Mouse (Mus musculus) midbrain, embryonic 14.5 days (tissue): ENCODE measurements around the gene Fgfr3. TPM values are rescaled to one million over a fixed set of nuclear protein-coding genes. Genes with fewer than 3 reads are reported as not detected.

ENCODE experiments used
- ATAC-seq: fragments of 200-750 bp; cut with Nextera tagmentation; 2 replicates; pipeline ENCODE4 v1.8.0; 2017; ENCODE audit warnings: moderate number of reproducible peaks, moderate library complexity; ENCODE audit not compliant: low FRiP score, low TSS enrichment
- DNase-seq: peaks from one replicate; pipeline ENCODE4 v3.0.0-alpha.2; 2015
- H3K27ac ChIP-seq: fragments of 300-500 bp; sonication (generic); replicated peaks from 2 replicates; pipeline ENCODE4 v1.5.1; 2014; ENCODE audit warnings: mild to moderate bottlenecking, low read depth, low read length, moderate library complexity
- H3K27me3 ChIP-seq: fragments of 300-500 bp; sonication (generic); 2 replicates; pipeline ENCODE4 v1.6.1; 2014; ENCODE audit warnings: low read length, control low read depth, mixed read lengths; ENCODE audit not compliant: control insufficient read depth, insufficient read depth
- H3K36me3 ChIP-seq: fragments of 300-500 bp; sonication (generic); 2 replicates; pipeline ENCODE4 v1.6.1; 2014; ENCODE audit warnings: low read length, control low read depth; ENCODE audit not compliant: control insufficient read depth, insufficient read depth
- H3K4me1 ChIP-seq: fragments of 300-500 bp; sonication (generic); 2 replicates; pipeline ENCODE4 v1.6.1; 2014; ENCODE audit warnings: mild to moderate bottlenecking, antibody characterized with exemption, low read length, control low read depth; ENCODE audit not compliant: control insufficient read depth, insufficient read depth
- H3K4me2 ChIP-seq: fragments of 300-500 bp; sonication (generic); 2 replicates; pipeline ENCODE4 v1.6.1; 2014; ENCODE audit warnings: mild to moderate bottlenecking, low read length, moderate library complexity
- H3K4me3 ChIP-seq: fragments of 300-500 bp; sonication (generic); replicated peaks from 2 replicates; pipeline ENCODE4 v1.5.1; 2014; ENCODE audit warnings: low read depth, low read length
- H3K9ac ChIP-seq: fragments of 300-500 bp; sonication (generic); replicated peaks from 2 replicates; pipeline ENCODE4 v1.6.1; 2014; ENCODE audit warnings: mild to moderate bottlenecking, low read length, moderate library complexity
- H3K9me3 ChIP-seq: fragments of 300-500 bp; sonication (generic); 2 replicates; pipeline ENCODE4 v1.6.1; 2016; ENCODE audit warnings: low read length, control low read depth, mixed read lengths; ENCODE audit not compliant: control insufficient read depth
- WGBS: fragments of 180-500 bp; shearing (Covaris S2); extraction: QIAGEN DNeasy Blood & Tissue Kit; methylation state at CpG from one replicate; pipeline ENCODE4 v1.1.7; 2014; 5-methylcytosine and 5-hydroxymethylcytosine counted together
- polyA plus RNA-seq: library from polyadenylated mRNA; unstranded; fragments of >200 nt; fragmentation: Nextera tagmentation; extraction: Ambion mirVana; gene quantifications from 2 replicates; pipeline ENCODE4 v1.2.1, GENCODE M21; 2014

Gene Fgfr3
- 20.9 and 21.3 TPM in 2 replicates for polyA plus RNA-seq

DNA sequence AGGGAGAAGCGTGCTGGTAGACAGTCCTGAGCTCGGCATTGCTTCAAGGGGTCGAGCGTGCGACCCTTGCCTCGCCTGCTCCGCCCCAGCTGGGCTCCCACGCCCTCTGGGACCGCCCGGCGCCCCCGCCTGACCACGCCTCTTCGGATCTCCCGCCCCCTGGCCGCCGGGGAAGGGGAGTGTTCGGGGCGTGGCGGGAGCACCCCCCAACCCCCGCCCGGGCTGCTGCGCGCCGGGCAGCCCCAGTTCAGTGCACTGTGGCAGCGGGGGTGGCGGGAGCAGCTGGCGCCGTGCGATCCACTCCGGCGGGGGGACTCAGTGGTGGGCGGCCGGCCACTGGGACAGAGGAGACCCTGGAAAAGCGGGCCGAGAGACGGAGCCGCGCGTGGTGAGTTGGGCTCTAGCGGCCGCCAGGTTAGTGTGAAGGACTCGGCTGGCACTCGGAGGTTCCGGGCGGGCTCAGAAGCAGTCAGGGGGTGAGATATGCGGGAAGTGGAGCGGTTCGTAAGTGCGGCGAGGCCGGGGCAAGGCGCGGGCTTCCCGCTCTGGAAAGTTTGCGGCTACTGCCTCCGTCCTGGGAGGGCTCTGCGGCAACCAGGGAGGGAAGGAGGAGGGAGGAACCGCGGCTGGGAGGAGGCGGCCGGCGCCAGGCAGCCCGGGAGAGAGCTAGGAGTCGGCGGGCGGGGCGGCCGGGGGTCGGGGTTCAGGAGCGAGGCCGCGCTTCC is at the start of gene Fgfr3:
Gene Fgfr3, plus strand, starts transcription at position 134 of the 725 bp plus-strand sequence.
- Histone ChIP-seq H3K9ac (peak within 1 kb of the TSS; percentile 60), H3K9me3 (no peaks in the 10 kb centered on the region), H3K4me1 (peaks cover 17% of the 10 kb centered on the region; the same call in 1 of the 2 replicates), H3K4me2 (peak within 1 kb of the TSS; percentile 96), H3K27ac (peak within 1 kb of the TSS; percentile 65), H3K4me3 (peak within 1 kb of the TSS; percentile 48), H3K36me3 (no peaks in the 10 kb centered on the region), H3K27me3 (peaks cover 23% of the 10 kb centered on the region)
- peak; percentile 74 for DNase-seq
- peak; percentile 59 for ATAC-seq
- WGBS, result under 1% methylated on average over 69 of the region's 73 CpGs

GRCm38 (mm10) chr5:33674439-33674838 is 47.0 kb upstream of the Fgfr3 start:
- H3K9ac ChIP-seq, result no peak overlapping the region
- DNase-seq, result peak; percentile 50
- no peak overlapping the region for H3K4me2 ChIP-seq
- H3K27ac ChIP-seq, result 0 out of 2 replicates have a peak overlapping the region, but pooled peaks have one; percentile 26
- no peak overlapping the region for H3K4me3 ChIP-seq
- 54% methylated on average over 3 of the region's 3 CpGs for WGBS
- no peaks in the 10 kb centered on the region for H3K9me3 ChIP-seq
- no peak; the same call in 1 of the 2 replicates for ATAC-seq
- H3K4me1 ChIP-seq, result no peaks in the 10 kb centered on the region
- H3K27me3 ChIP-seq, result no peaks in the 10 kb centered on the region
- H3K36me3 ChIP-seq, result peaks cover 18% of the 10 kb centered on the region

DNA sequence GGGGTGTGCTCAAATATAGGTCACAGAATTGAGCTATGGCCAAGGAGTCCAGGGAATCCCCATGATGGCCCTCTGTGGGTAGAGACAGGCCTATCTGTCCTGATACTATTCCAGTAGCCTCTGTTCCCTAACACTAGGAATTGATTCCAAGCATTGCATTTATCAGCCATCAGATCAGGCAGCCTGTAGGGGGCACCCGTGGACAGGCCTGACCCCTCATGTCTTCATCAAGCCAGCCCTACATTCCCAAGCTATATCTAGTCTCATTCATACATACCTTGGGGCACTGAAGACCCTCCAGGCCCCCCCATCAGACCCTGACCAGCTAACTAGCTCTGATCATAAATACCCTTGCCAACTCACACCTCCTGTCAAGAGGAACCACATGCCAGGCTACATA is 45.5 kb upstream of the Fgfr3 start:
- WGBS, result 0% methylated on average over 1 of the region's 1 CpGs
- H3K36me3 ChIP-seq, result 0 out of 2 replicates have a peak, but pooled peaks cover 10% of the 10 kb centered on the region
- H3K27ac ChIP-seq, result no peak overlapping the region
- DNase-seq, result peak; percentile 77
- no peak for ATAC-seq
- H3K4me3 ChIP-seq, result no peak overlapping the region
- no peak overlapping the region for H3K9ac ChIP-seq
- no peaks in the 10 kb centered on the region for H3K9me3 ChIP-seq
- H3K4me2 ChIP-seq, result no peak overlapping the region
- H3K27me3 ChIP-seq, result no peaks in the 10 kb centered on the region
- H3K4me1 ChIP-seq, result no peaks in the 10 kb centered on the region

DNA sequence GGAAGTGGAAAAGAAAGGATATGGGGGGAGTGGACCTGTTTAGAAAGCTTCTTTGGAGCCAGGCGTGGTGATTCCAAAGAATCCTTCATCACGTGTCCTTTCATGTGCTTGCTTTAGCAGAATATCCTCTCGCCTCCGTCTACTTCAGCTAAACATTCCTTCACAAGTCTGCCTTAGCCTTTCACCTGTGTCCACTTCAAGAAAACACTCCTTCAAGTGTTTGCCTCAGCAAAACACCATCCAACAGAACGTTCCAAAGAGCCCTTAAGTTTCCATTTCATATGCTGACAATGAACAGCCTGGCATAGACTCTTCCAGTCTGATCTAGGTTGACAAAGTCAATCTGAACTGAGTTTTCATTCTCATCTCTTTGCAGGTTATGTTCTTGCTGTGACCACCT is 43.2 kb upstream of the Fgfr3 start:
- Histone ChIP-seq H3K9ac (no peak overlapping the region), H3K27me3 (no peaks in the 10 kb centered on the region), H3K4me2 (no peak overlapping the region), H3K36me3 (no peaks in the 10 kb centered on the region), H3K4me3 (no peak overlapping the region), H3K4me1 (no peaks in the 10 kb centered on the region), H3K27ac (no peak overlapping the region), H3K9me3 (no peaks in the 10 kb centered on the region)
- DNase-seq (no peak), ATAC-seq (no peak)
- 84% methylated on average over 5 of the region's 5 CpGs for WGBS

GRCm38 (mm10) chr5:33681044-33681443 is 40.4 kb upstream of the Fgfr3 start:
- no peak overlapping the region for H3K9ac ChIP-seq
- H3K36me3 ChIP-seq, result no peaks in the 10 kb centered on the region
- H3K4me1 ChIP-seq, result no peaks in the 10 kb centered on the region
- H3K9me3 ChIP-seq, result no peaks in the 10 kb centered on the region
- 71% methylated on average over 3 of the region's 3 CpGs for WGBS
- H3K4me2 ChIP-seq, result no peak overlapping the region
- no peak overlapping the region for H3K4me3 ChIP-seq
- no peaks in the 10 kb centered on the region; the same call in 1 of the 2 replicates for H3K27me3 ChIP-seq
- ATAC-seq (no peak), DNase-seq (no peak)
- no peak overlapping the region for H3K27ac ChIP-seq

DNA sequence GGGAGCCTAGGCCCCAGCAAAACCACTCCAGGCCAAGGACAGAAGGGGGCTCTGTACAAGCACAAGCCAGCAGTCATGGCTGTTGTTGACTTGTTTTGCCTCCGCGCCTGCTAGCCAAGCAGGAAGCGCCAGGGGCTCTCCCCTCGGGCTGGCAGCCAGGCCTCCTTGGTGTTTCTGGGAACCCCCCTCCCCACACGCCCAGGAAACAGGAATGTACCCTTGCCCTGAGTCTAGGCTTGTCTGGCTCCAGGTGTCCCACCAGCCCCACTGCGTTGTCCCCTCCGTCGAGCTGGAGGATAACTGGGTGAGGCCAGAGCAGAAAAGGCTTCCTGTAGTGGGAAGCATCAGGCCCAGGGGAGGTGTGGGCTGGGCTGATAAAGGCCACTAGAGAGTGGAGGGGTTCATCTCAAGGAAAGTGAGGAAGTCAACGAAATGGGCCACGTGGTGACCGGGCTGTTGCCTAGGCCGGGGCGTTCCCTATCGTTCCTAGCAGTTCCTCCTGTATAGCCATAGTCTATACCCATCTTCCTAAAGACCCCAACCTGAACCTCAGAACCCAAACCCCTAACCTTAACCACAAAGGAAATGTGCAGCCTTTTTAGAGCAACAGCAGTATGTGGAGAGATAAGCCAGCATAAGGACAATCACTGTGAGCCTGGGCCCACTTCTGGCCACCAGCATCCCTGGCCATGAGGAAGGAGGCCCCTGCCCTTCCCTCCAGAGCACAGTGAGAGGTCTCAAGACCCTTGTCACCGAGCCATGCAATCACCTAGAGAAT is 39.7 kb upstream of the Fgfr3 start:
- no peak overlapping the region for H3K4me2 ChIP-seq
- no peaks in the 10 kb centered on the region for H3K36me3 ChIP-seq
- no peak for ATAC-seq
- H3K4me3 ChIP-seq, result no peak overlapping the region
- WGBS, result 78% methylated on average over 15 of the region's 15 CpGs
- H3K9me3 ChIP-seq, result no peaks in the 10 kb centered on the region
- H3K9ac ChIP-seq, result no peak overlapping the region
- no peak for DNase-seq
- H3K27ac ChIP-seq, result no peak overlapping the region
- no peaks in the 10 kb centered on the region for H3K4me1 ChIP-seq
- no peaks in the 10 kb centered on the region; the same call in 1 of the 2 replicates for H3K27me3 ChIP-seq

GRCm38 (mm10) chr5:33682963-33683362 is 38.5 kb upstream of the Fgfr3 start:
- no peaks in the 10 kb centered on the region; the same call in 1 of the 2 replicates for H3K27me3 ChIP-seq
- H3K36me3 ChIP-seq, result no peaks in the 10 kb centered on the region
- DNase-seq (no peak), ATAC-seq (no peak)
- H3K4me3 ChIP-seq, result no peak overlapping the region
- H3K27ac ChIP-seq, result no peak overlapping the region
- WGBS, result 70% methylated on average over 4 of the region's 4 CpGs
- no peak overlapping the region for H3K9ac ChIP-seq
- no peaks in the 10 kb centered on the region for H3K9me3 ChIP-seq
- no peaks in the 10 kb centered on the region for H3K4me1 ChIP-seq
- H3K4me2 ChIP-seq, result no peak overlapping the region

- H3K36me3 ChIP-seq, result no peaks in the 10 kb centered on the region
- no peak overlapping the region for H3K9ac ChIP-seq
- ATAC-seq (no peak), DNase-seq (peak; percentile 77)
- H3K9me3 ChIP-seq, result no peaks in the 10 kb centered on the region
- WGBS, result 46% methylated on average over 7 of the region's 7 CpGs
- H3K4me2 ChIP-seq, result no peak overlapping the region
- peaks cover 9% of the 10 kb centered on the region for H3K4me1 ChIP-seq
- no peaks in the 10 kb centered on the region; the same call in 1 of the 2 replicates for H3K27me3 ChIP-seq
- H3K27ac ChIP-seq, result no peak overlapping the region
- H3K4me3 ChIP-seq, result no peak overlapping the region
Observed at GRCm38 (mm10) chr5:33683897-33684652, 37.4 kb upstream of the Fgfr3 start.
